Mouse (Mus musculus): ENCODE results near the gene Olfr462. TPM values are rescaled to one million over a fixed set of nuclear protein-coding genes. Genes with fewer than 3 reads are reported as not detected.

Olfr462 gene
- total RNA-seq, 2 experiments from 2014 or later, result not detected

- peak; percentile 82 to 89 for DNase-seq (ENCODE audit: extremely low spot score in 1 of 2, low spot score in 1 of 2)
Observed at GRCm38 (mm10) chr11:87852690-87853596, 39.1 kb downstream of the Olfr462 start, which contains the start of gene Mks1. Gene Mks1 (plus strand): TSS chr11:87853215.

GRCm38 (mm10) chr11:87847884-87848283 lies 44.2 kb downstream of the Olfr462 start:
- no peak for DNase-seq (ENCODE audit: extremely low spot score in 1 of 2, low spot score in 1 of 2)

GRCm38 (mm10) chr11:87846968-87847600 lies 45.0 kb downstream of the Olfr462 start:
- no peak for DNase-seq (ENCODE audit: extremely low spot score in 1 of 2, low spot score in 1 of 2)

GRCm38 (mm10) chr11:87841436-87841835 lies 50.6 kb downstream of the Olfr462 start:
- no peak for DNase-seq (ENCODE audit: extremely low spot score in 1 of 2, low spot score in 1 of 2)

GRCm38 (mm10) chr11:87840676-87841075 lies 51.4 kb downstream of the Olfr462 start:
- DNase-seq (ENCODE audit: extremely low spot score in 1 of 2, low spot score in 1 of 2), result no peak

Other genes starting within 250 kb of the Olfr462 start
- 1 to 10 TPM; 1.6 to 2.8 TPM for gene Rnf43, start 229.5 kb downstream of the Olfr462 start, total RNA-seq (2021)
- gene Supt4a, start 154.7 kb downstream of the Olfr462 start, total RNA-seq (2021), result 10 to 100 TPM; 65.7 to 81.0 TPM
- gene Tspoap1, start 131.7 kb downstream of the Olfr462 start, total RNA-seq (2021), result 100 to 1,000 TPM; 128 to 163 TPM
- gene Mpo, start 98.7 kb downstream of the Olfr462 start, total RNA-seq (2021), result under 1 TPM; 0.14 to 0.17 TPM
- 1 to 10 TPM in 1 of 2 experiments, under 1 TPM in 1; 0.45 to 1.0 TPM for gene Lpo, start 64.0 kb downstream of the Olfr462 start, total RNA-seq (2021)
- gene Mks1, start 39.1 kb downstream of the Olfr462 start, total RNA-seq (2021), result 1 to 10 TPM; 5.3 to 6.2 TPM
- under 1 TPM; 0.10 to 0.21 TPM for gene Epx, start 16.7 kb downstream of the Olfr462 start, total RNA-seq (2021)
- gene Olfr463, start 5.1 kb upstream of the Olfr462 start, total RNA-seq (2021), result not detected
- not detected for gene Olfr464, start 28.7 kb upstream of the Olfr462 start, total RNA-seq (2021)
- gene Dynll2, start 95.3 kb upstream of the Olfr462 start, total RNA-seq (2021), result 100 to 1,000 TPM; 435 to 462 TPM
- gene Srsf1, start 155.1 kb upstream of the Olfr462 start, total RNA-seq (2021), result 100 to 1,000 TPM; 191 to 221 TPM
- 10 to 100 TPM; 22.1 TPM for gene Vezf1, start 176.0 kb upstream of the Olfr462 start, total RNA-seq (2021)
- gene Cuedc1, start 205.8 kb upstream of the Olfr462 start, total RNA-seq (2021), result 10 to 100 TPM; 26.0 to 33.3 TPM

All from layer of hippocampus, postnatal 25 days (tissue).